Mouse (Mus musculus) mouse trophoblast stem cell (cell line): ENCODE measurements around the gene Slc40a1.

Experiments used
- in situ Hi-C, 2 experiments: fragments of 300-500 bp; cut with MseI, MboI; formaldehyde crosslinking; loops; 2 replicates in 1 of 2; 3 replicates in 1 of 2; pipeline ENCODE4 v1.15.1; 2025

Gene Slc40a1

GRCm38 (mm10) chr1:45886800-45887199 is 39.5 kb downstream of the Slc40a1 start:
- in situ Hi-C loops, result no loop called here

- in situ Hi-C loops, result no loop called here
Measured at GRCm38 (mm10) chr1:45883378-45883777, 42.9 kb downstream of the Slc40a1 start.

- in situ Hi-C loops, result no loop called here
Measured at GRCm38 (mm10) chr1:45882076-45882475, 44.2 kb downstream of the Slc40a1 start.

DNA sequence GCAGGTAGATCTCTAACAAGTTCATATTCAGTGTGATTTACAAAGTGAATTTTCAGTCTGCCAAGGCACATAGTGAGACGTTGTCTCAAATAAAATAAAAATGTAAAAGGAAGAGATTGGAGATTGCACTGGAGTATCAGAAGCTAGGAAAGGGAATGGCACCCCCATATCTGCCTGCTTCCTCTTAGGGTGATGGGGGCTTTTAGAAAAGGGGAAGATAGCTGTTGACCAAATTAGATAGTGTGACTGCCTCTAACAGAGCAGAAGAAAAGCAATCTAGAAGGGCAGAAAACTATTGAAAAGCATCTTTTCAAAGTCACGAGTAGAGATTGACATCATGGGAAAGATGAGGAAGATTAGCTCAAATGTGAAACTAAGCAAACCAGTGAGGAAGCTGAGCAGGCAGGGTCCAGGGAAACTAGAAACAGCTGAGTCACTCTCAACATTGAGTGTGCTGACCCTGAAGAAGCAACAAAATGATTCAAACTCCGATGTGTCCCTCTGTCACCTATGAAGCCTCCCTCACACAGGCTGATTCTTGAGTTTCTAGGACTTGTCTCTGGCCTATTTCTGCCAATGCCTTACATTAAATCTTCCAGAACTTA is 45.0 kb downstream of the Slc40a1 start:
- in situ Hi-C loops, result no loop called here

DNA sequence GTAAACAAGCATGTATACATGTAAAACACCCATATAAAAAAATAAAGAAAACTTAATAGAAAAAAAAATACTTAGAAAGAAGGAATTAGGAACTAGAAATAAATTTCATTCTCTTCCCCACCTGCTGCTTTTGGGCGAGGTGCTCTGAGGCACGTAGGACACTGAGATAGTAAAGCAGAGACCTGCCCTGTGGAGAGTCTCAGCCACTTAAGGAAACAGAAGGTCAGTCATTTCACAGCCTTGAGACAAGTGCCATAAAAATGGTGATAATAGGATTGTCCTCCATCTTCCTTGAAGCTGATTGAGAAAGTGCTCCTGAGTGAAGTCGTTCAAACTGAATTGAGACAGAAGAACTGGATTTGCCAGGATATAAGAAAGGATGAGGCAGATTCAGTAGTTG is 48.9 kb downstream of the Slc40a1 start:
- in situ Hi-C loops, result no loop called here

DNA sequence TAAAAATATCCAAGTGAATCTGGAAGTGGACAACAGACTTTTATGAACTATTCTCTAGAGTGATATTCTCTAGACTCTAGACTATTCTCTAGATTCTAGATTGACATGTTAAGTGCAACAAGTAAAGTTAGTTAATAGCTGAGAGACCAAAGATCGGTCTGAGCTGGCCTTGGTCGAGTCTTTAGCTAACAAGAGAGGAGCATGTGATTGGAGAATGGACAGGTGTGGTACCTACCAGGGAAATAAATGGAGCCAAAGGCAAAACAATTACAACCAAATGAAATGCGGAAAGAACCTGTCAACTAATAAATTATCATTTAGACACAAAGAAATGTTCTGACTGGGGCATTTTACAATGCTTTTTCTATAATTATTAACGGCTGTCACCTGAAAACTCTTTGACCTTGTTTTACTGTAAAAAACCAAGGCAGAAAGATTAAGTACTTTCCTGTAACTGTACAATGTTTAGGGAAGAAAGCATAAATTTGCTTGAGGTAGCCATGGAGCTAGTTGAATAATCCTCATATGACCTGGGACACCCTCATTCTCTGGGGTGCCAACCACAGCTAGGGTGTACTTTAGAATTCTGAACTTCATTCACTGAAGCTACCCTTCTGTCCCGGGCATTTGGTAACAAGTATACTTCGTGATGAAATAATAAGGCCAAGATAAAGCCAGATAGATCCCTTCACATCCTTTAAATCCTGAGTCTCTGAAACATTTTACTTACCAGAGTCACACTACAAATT is 49.7 kb downstream of the Slc40a1 start:
- in situ Hi-C loops, result no loop called here

DNA sequence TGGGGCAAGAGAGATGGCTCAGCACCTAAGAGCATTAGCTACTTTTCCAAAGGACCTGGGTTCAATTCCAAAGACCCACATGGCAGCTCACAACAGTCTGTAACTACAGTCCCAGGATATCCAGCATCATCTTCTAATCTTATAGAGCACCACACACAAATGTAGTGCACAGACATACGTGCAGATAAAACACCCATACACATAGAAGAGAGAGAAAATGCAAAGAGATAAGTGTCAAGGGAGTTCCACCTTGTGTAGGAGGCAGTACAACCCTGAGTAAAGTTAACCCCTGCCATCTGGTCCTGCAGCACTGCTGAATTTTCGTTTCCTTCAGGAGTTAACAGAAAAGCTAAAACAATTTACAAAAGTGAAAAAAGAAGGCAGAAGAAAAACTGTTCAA is 50.7 kb downstream of the Slc40a1 start:
- in situ Hi-C loops, result no loop called here

DNA sequence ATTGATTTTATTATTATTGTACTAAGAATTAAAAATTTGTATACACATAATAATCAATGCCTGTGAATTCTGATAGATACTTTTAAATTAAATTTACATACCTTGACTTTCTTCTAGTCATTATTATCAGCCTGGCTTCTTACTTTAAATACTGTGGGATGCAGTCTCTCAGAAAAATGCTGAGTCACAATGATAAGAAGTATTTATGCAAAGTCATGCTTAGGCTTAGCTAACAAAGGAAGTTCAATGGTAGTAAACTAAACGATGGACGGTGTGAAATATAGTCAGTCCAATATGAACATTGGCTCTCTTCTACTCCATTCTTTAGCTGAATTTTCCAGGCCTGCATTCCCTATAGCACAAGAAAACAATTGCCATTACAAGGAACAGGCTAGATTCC is 53.1 kb downstream of the Slc40a1 start:
- in situ Hi-C loops, result no loop called here

DNA sequence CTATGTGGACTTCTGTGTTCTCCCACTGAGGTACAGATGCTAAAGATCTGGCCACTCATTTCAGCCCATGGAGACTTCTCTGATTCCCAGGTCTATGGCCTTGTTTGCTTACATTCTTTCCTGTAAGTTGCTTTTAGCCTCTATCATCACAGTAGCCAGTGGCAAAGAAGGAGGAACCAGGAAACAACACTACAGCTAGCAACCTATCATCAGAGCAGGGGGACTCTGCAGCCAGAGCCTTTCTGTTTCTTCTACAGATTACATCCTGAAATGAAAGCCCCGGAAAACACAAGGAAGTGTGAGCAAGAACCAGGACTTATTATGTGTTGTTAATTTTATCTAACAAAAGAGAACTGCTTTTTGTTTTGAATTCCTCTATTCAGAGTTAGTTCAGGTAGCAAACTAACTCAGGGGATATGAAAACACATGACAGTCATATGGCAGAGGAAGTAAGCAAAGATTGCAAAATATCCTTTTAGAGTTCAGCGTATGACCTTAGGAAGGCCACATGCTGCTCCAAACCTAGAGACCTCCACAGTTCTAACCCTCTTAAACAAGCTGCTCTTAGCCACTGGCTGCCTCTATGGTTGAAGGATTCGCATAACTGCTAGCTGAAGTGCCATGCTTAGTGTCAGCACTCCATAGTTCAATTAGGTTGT is 57.7 kb downstream of the Slc40a1 start:
- in situ Hi-C loops, result loop anchor here in 1 of 2 experiments (5.0 kb wide), 1 partner anchor 54 kb away; no protein-coding TSS in a partner anchor

DNA sequence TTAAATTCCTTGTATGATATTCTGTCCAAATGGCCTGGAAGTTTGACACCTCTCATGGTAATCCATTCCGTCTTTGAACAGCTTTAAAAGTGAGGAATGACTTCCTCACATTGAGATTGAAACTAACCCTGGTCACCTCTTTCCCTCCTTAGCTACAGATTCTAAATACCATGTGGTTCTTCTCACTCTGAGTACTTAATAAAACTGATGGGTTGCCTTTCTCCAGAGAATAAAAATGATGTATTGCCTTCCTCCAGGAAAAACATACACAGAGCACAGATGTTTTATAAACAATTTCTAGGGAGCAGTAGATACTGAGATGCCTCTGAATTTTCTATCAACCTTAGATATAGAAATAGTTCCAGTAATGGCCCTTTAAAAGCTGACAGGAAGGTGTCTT is 58.3 kb downstream of the Slc40a1 start:
- in situ Hi-C loops, result loop anchor here in 1 of 2 experiments (5.0 kb wide), 1 partner anchor 54 kb away; no protein-coding TSS in a partner anchor

- in situ Hi-C loops, result loop anchor here in 1 of 2 experiments (5.0 kb wide), 1 partner anchor 56 kb away; no protein-coding TSS in a partner anchor
Measured at GRCm38 (mm10) chr1:45866288-45867018, 59.9 kb downstream of the Slc40a1 start.

GRCm38 (mm10) chr1:45865727-45866126 is 60.6 kb downstream of the Slc40a1 start:
- in situ Hi-C loops, result loop anchor here in 1 of 2 experiments (5.0 kb wide), 1 partner anchor 57 kb away; no protein-coding TSS in a partner anchor

DNA sequence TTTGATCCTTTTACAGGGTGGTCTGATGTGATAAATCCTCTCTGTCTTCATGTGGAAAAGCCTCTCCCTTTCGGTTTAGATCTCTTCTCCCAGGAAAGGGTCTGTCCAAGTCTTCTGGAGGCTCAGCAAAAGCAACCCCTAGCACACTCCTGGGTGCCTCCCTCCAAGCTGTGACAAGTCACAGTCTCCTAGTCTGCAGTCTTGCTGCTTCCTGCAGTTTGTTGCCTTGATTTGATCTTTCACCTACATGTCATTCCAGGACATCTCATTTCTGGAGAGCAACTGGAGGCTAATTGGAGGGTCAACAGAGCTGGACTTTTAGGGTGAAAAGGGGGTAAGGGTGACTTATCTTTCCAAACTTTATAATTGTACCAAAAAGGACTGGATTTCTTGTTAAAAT is 61.0 kb downstream of the Slc40a1 start:
- in situ Hi-C loops, result loop anchor here in 1 of 2 experiments (5.0 kb wide), 1 partner anchor 57 kb away; no protein-coding TSS in a partner anchor

DNA sequence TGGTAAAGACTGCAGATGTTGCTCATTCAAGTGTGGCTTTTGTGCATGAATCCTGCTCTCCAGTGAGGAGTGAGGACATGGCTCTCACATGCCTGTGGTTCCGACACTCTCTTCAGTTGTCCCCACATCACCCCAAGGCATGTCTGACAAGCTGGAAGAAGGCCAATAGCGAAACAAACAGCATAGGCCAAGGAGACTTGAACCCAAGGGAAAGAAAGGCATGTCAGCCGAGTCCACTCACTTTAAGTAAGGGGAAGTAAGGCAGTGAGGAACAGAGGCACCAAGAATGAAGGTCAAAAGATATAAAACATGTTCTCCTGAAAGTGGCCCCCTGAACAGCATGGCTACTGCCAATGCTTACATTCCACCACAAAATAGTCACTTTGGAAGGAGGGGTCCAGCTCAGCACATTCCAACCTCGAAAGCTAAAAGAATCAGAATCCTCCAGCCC is 61.7 kb downstream of the Slc40a1 start:
- in situ Hi-C loops, result loop anchor here in 1 of 2 experiments (5.0 kb wide), 1 partner anchor 58 kb away; no protein-coding TSS in a partner anchor

GRCm38 (mm10) chr1:45863641-45864040 is 62.7 kb downstream of the Slc40a1 start:
- in situ Hi-C loops, result no loop called here

DNA sequence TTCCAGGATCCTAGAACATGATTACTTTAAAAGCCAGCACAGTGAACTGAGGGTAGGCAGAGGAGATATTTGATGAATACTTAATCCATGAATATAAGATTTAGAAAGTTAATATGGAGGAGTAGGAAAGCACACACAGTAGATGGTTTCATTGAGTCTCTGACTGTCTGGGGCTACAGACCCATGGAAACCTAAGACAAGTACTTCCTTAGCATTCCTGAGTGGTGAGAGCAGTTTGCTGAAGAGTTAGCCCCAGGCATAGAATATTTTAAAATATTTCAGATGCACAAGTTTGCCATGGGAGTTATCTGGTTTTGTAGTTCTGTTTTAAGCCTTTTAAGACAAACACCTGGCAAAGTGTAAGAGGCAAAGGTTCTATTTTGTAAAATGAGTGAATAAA is 65.2 kb downstream of the Slc40a1 start:
- in situ Hi-C loops, result no loop called here

GRCm38 (mm10) chr1:45860349-45860748 is 66.0 kb downstream of the Slc40a1 start:
- in situ Hi-C loops, result no loop called here
